Mouse (Mus musculus): ENCODE data around the gene Thada. TPM values are rescaled to one million over a fixed set of nuclear protein-coding genes. Genes with fewer than 3 reads are reported as not detected.

Thada gene
- polyA plus RNA-seq, 1 experiment from 2014 or later = 2.3 TPM

DNA sequence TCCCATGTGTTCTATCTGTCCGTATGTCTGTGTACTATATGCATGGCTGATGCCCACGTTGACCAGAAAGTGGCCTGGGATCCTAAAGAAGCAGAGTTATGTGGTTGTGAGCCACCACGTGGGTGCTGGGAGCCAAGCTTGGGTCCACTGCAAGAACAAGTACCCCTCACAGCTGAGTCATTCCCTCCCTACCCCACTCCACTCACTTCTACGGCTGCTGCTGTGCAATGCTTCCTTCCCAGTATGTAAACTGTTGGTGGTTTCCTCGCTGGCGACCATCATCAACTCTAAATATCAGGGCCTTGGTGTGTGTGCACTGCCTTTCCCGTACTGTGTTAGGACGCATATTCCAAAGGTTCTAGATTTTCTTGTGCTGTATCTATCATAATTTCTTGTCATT is 108.2 kb downstream of the Thada start:
- TF ChIP-seq EP300 (IDR thresholded peaks at IDR 0.05) (no peak), CTCF (IDR thresholded peaks at IDR 0.05) (no peak)
- peaks cover 3% of the 10 kb centered on the region; the same call in 1 of the 2 replicates for H3K4me1 ChIP-seq (ENCODE audit: insufficient read depth, low read depth, low read length)
- no peak overlapping the region for H3K4me3 ChIP-seq (ENCODE audit: low read depth, low read length)
- H3K4me2 ChIP-seq (replicated peaks; ENCODE audit: low read depth, low read length) = no peak overlapping the region
- ATAC-seq (no peak), DNase-seq (ENCODE audit: low spot score) (no peak)
- no peaks in the 10 kb centered on the region for H3K27me3 ChIP-seq (replicated peaks; ENCODE audit: insufficient read depth, low read length)
- H3K9ac ChIP-seq (replicated peaks; ENCODE audit: low read depth) = no peak overlapping the region
- WGBS = 84% methylated on average over 8 of the region's 8 CpGs
- H3K36me3 ChIP-seq (ENCODE audit: insufficient read depth, low read length) = no peaks in the 10 kb centered on the region
- no peak overlapping the region for H3K27ac ChIP-seq (ENCODE audit: low read length)
- H3K9me3 ChIP-seq (ENCODE audit: low read length) = no peaks in the 10 kb centered on the region

DNA sequence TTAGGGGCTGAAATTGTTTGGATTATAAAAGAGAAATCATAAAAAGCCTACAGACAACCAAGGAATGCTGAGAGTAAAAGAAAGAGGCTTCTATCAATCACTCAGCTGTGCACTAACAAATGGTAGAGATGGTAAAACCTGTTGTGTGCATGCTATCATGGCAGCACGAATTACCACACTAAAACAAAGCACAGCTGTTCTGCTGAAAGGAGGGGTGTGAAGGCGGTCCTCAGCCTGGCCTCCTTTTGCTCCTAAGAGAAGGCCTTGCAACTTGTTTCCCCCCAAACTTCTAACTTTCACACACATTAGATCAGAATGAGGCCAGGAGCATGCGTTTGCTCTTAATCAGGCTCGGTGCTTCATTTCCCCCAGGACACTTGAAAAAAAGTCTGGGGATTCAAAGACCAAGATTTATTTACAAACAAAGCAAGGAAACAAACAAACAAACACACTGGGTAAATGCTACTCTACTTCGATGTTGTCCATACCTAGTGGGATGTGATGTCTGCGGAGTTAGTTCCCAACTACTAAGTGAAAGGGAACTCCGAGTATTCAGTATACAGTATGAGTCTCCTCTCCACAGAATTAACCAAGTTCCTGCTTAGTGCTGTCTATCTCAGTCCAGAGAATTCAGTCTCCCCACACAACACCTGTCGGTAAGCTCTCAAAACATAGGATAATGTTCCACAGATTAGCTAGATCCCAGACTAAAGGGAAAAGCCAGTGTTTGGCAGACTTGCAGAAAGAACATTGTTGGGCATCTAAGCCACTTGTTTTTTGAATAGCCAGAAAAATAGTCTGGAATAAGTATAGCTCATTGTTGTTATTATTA is 109.7 kb downstream of the Thada start:
- DNase-seq (ENCODE audit: low spot score) (no peak), ATAC-seq (no peak)
- H3K4me3 ChIP-seq (ENCODE audit: low read depth, low read length) = no peak overlapping the region
- no peak overlapping the region for H3K27ac ChIP-seq (ENCODE audit: low read length)
- no peak overlapping the region for H3K4me2 ChIP-seq (replicated peaks; ENCODE audit: low read depth, low read length)
- no peaks in the 10 kb centered on the region for H3K36me3 ChIP-seq (ENCODE audit: insufficient read depth, low read length)
- 89% methylated on average over 8 of the region's 8 CpGs for WGBS
- no peak overlapping the region for H3K9ac ChIP-seq (replicated peaks; ENCODE audit: low read depth)
- no peaks in the 10 kb centered on the region for H3K9me3 ChIP-seq (ENCODE audit: low read length)
- TF ChIP-seq EP300 (IDR thresholded peaks at IDR 0.05) (no peak), CTCF (IDR thresholded peaks at IDR 0.05) (no peak)
- no peaks in the 10 kb centered on the region for H3K4me1 ChIP-seq (ENCODE audit: insufficient read depth, low read depth, low read length)
- no peaks in the 10 kb centered on the region for H3K27me3 ChIP-seq (replicated peaks; ENCODE audit: insufficient read depth, low read length)

DNA sequence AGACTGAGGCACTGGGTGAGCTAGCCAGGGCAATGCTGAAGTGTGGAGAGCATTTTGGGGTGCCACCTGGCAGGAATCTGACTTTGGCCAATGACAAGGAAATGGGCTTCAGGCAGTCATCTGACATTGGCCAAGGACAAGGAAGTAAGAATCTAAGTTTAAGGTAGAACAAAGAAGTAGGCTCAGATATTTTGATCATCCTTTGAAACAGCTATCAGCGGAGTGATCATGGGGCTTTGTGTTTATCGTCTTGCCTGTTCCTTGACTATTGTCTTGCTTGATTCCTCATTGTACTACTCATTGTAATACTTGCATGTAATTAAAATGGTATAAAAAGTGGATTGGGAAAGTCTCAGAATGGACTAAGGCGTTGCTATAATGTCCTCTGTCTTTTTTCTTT is 111.0 kb downstream of the Thada start:
- H3K4me2 ChIP-seq (replicated peaks; ENCODE audit: low read depth, low read length) = no peak overlapping the region
- ATAC-seq (no peak), DNase-seq (ENCODE audit: low spot score) (no peak)
- H3K27ac ChIP-seq (ENCODE audit: low read length) = no peak overlapping the region
- no peak overlapping the region for H3K9ac ChIP-seq (replicated peaks; ENCODE audit: low read depth)
- no peak for TF ChIP-seq CTCF (IDR thresholded peaks at IDR 0.05)
- no peak for TF ChIP-seq EP300 (IDR thresholded peaks at IDR 0.05)
- H3K4me3 ChIP-seq (ENCODE audit: low read depth, low read length) = no peak overlapping the region
- H3K36me3 ChIP-seq (ENCODE audit: insufficient read depth, low read length) = no peaks in the 10 kb centered on the region
- no peaks in the 10 kb centered on the region for H3K27me3 ChIP-seq (replicated peaks; ENCODE audit: insufficient read depth, low read length)
- H3K4me1 ChIP-seq (ENCODE audit: insufficient read depth, low read depth, low read length) = no peaks in the 10 kb centered on the region
- WGBS = 97% methylated on average over 3 of the region's 3 CpGs
- no peaks in the 10 kb centered on the region for H3K9me3 ChIP-seq (ENCODE audit: low read length)

DNA sequence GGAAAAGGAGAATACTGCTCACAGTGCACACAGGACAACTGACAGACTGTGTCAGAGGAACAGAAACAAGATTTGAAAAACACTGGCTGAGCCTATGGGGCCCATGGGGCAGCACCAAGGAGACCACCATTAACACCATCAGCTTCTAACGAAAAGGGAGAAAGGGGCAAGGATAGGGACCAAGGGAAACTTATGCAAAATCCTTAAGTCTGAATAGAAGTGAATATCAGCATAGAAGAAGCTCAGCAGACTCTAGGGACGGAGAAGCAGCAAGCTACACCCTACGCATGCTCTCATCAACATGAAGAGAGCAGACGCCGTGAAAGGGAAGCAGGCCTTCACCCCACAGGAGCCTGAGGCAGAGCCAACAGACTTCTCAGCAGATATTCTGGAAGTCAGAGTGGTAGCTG is 112.1 kb downstream of the Thada start:
- Histone ChIP-seq H3K36me3 (ENCODE audit: insufficient read depth, low read length) (no peaks in the 10 kb centered on the region), H3K27ac (ENCODE audit: low read length) (peak overlapping the region; percentile 17; the same call in 1 of the 2 replicates), H3K27me3 (replicated peaks; ENCODE audit: insufficient read depth, low read length) (no peaks in the 10 kb centered on the region), H3K4me2 (replicated peaks; ENCODE audit: low read depth, low read length) (no peak overlapping the region), H3K9me3 (ENCODE audit: low read length) (no peaks in the 10 kb centered on the region), H3K4me3 (ENCODE audit: low read depth, low read length) (no peak overlapping the region), H3K9ac (replicated peaks; ENCODE audit: low read depth) (no peak overlapping the region), H3K4me1 (ENCODE audit: insufficient read depth, low read depth, low read length) (no peaks in the 10 kb centered on the region)
- no peak for TF ChIP-seq EP300 (IDR thresholded peaks at IDR 0.05)
- ATAC-seq = no peak
- DNase-seq (ENCODE audit: low spot score) = no peak
- WGBS = 80% methylated on average over 5 of the region's 5 CpGs

DNA sequence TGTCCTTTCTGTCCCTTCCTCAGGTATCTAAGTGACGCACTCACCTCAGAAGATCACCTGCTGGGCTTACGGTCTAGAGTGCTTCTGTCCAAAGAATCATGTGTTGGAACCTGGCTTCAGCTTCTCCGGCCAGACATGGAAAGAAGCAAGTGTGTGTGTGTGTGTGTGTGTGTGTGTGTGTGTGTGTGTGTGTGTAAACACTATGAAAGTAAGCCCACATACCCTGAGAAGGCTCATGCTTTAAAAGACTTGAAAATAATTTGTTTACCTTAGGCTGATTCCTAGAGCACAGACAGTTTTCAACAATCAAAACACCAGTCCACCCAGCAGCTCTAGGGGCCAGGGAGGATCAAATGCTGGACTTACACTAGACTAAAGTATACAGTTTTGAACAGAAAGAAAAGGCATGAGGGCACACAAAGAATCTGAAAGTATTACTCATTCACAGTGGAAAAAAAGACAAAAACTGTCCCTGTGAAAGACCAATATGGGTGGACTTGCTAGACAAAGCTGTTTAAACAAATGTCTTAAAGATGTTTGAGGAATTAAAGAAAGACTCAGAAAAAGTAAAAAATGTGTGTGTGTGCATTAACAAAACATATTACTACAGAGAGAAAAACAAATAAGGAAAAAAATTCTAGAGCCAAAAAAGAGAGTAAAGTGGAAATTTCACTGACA is 112.6 kb downstream of the Thada start:
- ATAC-seq (no peak), DNase-seq (ENCODE audit: low spot score) (no peak)
- H3K36me3 ChIP-seq (ENCODE audit: insufficient read depth, low read length) = no peaks in the 10 kb centered on the region
- 0 out of 2 replicates have a peak overlapping the region, but pooled peaks have one; percentile 17 for H3K27ac ChIP-seq (ENCODE audit: low read length)
- no peak for TF ChIP-seq EP300 (IDR thresholded peaks at IDR 0.05)
- TF ChIP-seq CTCF (IDR thresholded peaks at IDR 0.05) = no peak
- 79% methylated on average over 3 of the region's 3 CpGs for WGBS
- no peak overlapping the region for H3K4me3 ChIP-seq (ENCODE audit: low read depth, low read length)
- H3K9me3 ChIP-seq (ENCODE audit: low read length) = no peaks in the 10 kb centered on the region
- H3K27me3 ChIP-seq (replicated peaks; ENCODE audit: insufficient read depth, low read length) = no peaks in the 10 kb centered on the region
- H3K4me1 ChIP-seq (ENCODE audit: insufficient read depth, low read depth, low read length) = no peaks in the 10 kb centered on the region
- no peak overlapping the region for H3K9ac ChIP-seq (replicated peaks; ENCODE audit: low read depth)
- H3K4me2 ChIP-seq (replicated peaks; ENCODE audit: low read depth, low read length) = no peak overlapping the region

DNA sequence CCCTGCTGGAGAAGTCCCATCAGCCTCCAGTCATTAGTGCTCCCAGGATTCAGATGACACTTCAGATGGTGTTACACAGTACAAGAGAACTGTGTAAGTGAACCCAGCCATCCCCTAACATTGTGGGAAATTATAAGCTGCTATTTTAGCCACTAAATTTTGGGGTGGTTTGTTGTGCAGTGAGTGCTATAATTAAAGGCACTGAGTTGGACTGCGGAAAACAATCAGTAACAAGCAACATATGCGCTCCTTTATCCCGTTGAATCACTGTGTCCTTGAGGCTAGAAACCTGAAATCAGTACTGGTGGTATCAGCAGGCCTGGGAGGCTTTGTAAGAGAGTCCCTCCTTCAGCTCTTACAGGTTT is 113.2 kb downstream of the Thada start:
- Histone ChIP-seq H3K36me3 (ENCODE audit: insufficient read depth, low read length) (no peaks in the 10 kb centered on the region), H3K4me1 (ENCODE audit: insufficient read depth, low read depth, low read length) (no peaks in the 10 kb centered on the region), H3K4me2 (replicated peaks; ENCODE audit: low read depth, low read length) (no peak overlapping the region), H3K9ac (replicated peaks; ENCODE audit: low read depth) (no peak overlapping the region), H3K4me3 (ENCODE audit: low read depth, low read length) (no peak overlapping the region), H3K27ac (ENCODE audit: low read length) (no peak overlapping the region), H3K9me3 (ENCODE audit: low read length) (no peaks in the 10 kb centered on the region), H3K27me3 (replicated peaks; ENCODE audit: insufficient read depth, low read length) (no peaks in the 10 kb centered on the region)
- 85% methylated on average over 3 of the region's 3 CpGs for WGBS
- TF ChIP-seq EP300 (IDR thresholded peaks at IDR 0.05) = no peak
- TF ChIP-seq CTCF (IDR thresholded peaks at IDR 0.05) = no peak
- DNase-seq (ENCODE audit: low spot score) (no peak), ATAC-seq (no peak)
